Mouse (Mus musculus) spleen, adult 2 months (tissue): ENCODE data around the gene Tnp2. TPM values are rescaled to one million over a fixed set of nuclear protein-coding genes. Genes with fewer than 3 reads are reported as not detected.

Experiments used
- DNase-seq, 2 experiments: peaks; one replicate each; pipeline versions ENCODE4 v3.0.0 to v3.0.0-alpha.2; 2012 to 2021; ENCODE audit warnings: low spot score in 2 of 2, low read depth in 1 of 2
- H3K27ac ChIP-seq: fragments of 200-500 bp; 2 replicates; pipeline ENCODE4 v1.5.1; 2012; ENCODE audit warnings: low read length, inconsistent platforms; ENCODE audit not compliant: insufficient read depth
- H3K27me3 ChIP-seq: fragments of 200-500 bp; 2 replicates; pipeline ENCODE4 v1.6.1; 2012; ENCODE audit warnings: mild to moderate bottlenecking, moderate library complexity, low read length, inconsistent platforms; ENCODE audit not compliant: control insufficient read depth, insufficient read depth
- H3K36me3 ChIP-seq: fragments of 200-500 bp; 2 replicates; pipeline ENCODE4 v1.6.1; 2012; ENCODE audit warnings: mild to moderate bottlenecking, low read length, inconsistent platforms; ENCODE audit not compliant: control insufficient read depth, insufficient read depth
- H3K4me1 ChIP-seq: fragments of 200-500 bp; 2 replicates; pipeline ENCODE4 v1.6.1; 2011; ENCODE audit warnings: inconsistent platforms; ENCODE audit not compliant: control insufficient read depth, insufficient read depth, insufficient read length
- H3K4me3 ChIP-seq: fragments of 200-500 bp; 2 replicates; pipeline ENCODE4 v1.5.1; 2011; ENCODE audit warnings: mild to moderate bottlenecking, inconsistent platforms; ENCODE audit not compliant: insufficient read depth, insufficient read length; ENCODE audit errors: extremely low read depth
- CTCF ChIP-seq: fragments of 200-500 bp; IDR thresholded peaks from 2 replicates; pipeline ENCODE4 v1.5.1; 2011; ENCODE audit warnings: mild to moderate bottlenecking, inconsistent platforms; ENCODE audit not compliant: insufficient read depth, insufficient read length, insufficient replicate concordance; ENCODE audit errors: extremely low read depth
- POLR2A ChIP-seq: fragments of 200-500 bp; IDR thresholded peaks from 2 replicates; pipeline ENCODE4 v1.6.1; 2011; ENCODE audit warnings: low read depth, low read length, inconsistent platforms
- WGBS: fragments of 180-500 bp; shearing (Covaris S2); methylation state at CpG from one replicate; pipeline ENCODE4 v1.1.7; 2018; 5-methylcytosine and 5-hydroxymethylcytosine counted together
- polyA plus RNA-seq: library from polyadenylated mRNA; depleted of rRNA; stranded (reverse); fragments of >200 nt; gene quantifications from 2 replicates; pipeline ENCODE4 v1.2.3, GENCODE M21; 2012

Gene Tnp2
- polyA plus RNA-seq, 1 experiment: 0.35 TPM

DNA sequence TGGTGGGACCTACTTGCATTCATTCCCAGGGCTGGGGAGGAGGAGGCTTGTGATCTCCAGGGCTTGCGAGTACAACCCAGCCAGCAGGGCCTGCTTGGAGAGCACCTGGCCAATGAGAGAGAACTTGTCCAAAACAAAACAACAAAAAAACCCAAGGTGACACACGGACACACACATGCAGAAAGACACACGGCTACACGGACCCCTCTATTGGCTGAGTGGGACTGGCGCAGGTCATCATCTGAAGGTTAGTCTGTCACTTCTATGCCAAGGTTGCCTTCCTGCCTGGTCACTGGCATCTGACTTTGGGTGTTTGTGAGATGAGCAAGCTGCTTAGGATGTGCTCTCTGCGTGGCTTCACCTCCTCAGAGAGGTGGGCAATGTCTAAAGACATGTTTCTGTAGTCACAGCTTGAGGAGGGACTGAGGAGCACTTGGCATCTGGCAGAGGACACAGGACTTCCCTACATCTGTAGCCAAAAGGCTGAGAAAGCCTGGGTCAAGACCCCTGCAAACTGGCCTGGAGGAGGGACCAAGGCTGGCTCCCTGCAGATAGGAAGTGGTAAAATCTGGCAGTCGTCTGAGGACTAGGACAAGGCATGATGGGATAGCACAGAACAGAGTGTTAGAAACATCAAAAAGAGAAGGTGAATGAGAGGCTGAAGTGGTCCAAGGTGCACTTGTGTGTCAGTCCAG, 39.5 kb upstream of the Tnp2 start:
- no peak for DNase-seq
- H3K4me1 ChIP-seq: peaks cover 6% of the 10 kb centered on the region; the same call in 1 of the 2 replicates
- TF ChIP-seq POLR2A: no peak
- no peak for TF ChIP-seq CTCF
- 68% methylated on average over 7 of the region's 7 CpGs for WGBS
- no peaks in the 10 kb centered on the region for H3K36me3 ChIP-seq
- no peak overlapping the region for H3K4me3 ChIP-seq
- H3K27me3 ChIP-seq: no peaks in the 10 kb centered on the region
- H3K27ac ChIP-seq: no peak overlapping the region

DNA sequence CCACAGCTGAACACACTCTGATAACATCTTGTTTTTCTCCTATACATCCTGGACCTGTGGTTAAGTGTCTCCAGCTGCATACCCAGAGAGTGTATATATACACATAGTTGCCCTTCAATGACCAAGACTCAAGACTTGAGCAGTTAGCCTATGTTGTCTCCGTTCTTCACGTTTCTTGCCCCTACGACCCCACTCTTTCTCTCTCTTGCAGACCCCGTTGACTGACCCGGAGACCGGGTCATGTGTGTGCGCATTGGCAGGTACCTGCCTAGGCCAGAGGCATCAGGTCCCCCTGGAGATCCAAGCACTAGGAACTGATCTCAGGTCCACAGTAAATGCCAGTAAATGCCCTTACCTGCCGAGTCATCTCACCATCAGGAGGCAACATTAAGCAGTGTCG, 38.8 kb upstream of the Tnp2 start:
- H3K4me3 ChIP-seq: no peak overlapping the region
- peaks cover 6% of the 10 kb centered on the region; the same call in 1 of the 2 replicates for H3K4me1 ChIP-seq
- no peak overlapping the region for H3K27ac ChIP-seq
- no peak for TF ChIP-seq CTCF
- TF ChIP-seq POLR2A: no peak
- WGBS: 71% methylated on average over 9 of the region's 9 CpGs
- H3K36me3 ChIP-seq: no peaks in the 10 kb centered on the region
- no peak for DNase-seq
- H3K27me3 ChIP-seq: no peaks in the 10 kb centered on the region

DNA sequence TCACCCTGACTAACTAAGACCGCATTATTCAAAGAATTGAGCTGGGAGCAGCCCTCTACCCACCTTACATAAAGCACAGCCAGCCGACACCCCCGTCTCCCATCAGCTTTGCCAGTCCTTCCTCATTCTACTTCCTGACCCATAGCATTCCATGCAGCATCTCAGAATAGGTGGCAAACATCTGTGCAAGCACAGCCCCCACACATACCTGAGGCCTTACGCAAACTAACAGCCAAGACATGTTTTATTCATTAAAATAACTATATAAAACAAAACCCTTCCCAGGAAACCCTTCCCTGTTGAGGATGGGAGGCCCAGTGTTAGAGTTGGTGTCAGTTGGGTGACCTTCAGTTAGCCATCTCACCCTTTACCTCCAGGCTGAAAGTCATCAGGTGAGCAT, 37.4 kb upstream of the Tnp2 start:
- H3K27me3 ChIP-seq: no peaks in the 10 kb centered on the region
- H3K4me3 ChIP-seq: no peak overlapping the region
- no peak for DNase-seq
- H3K4me1 ChIP-seq: peaks cover 13% of the 10 kb centered on the region; the same call in 1 of the 2 replicates
- 94% methylated on average over 4 of the region's 4 CpGs for WGBS
- TF ChIP-seq CTCF (no peak), POLR2A (no peak)
- no peak overlapping the region for H3K27ac ChIP-seq
- no peaks in the 10 kb centered on the region for H3K36me3 ChIP-seq

DNA sequence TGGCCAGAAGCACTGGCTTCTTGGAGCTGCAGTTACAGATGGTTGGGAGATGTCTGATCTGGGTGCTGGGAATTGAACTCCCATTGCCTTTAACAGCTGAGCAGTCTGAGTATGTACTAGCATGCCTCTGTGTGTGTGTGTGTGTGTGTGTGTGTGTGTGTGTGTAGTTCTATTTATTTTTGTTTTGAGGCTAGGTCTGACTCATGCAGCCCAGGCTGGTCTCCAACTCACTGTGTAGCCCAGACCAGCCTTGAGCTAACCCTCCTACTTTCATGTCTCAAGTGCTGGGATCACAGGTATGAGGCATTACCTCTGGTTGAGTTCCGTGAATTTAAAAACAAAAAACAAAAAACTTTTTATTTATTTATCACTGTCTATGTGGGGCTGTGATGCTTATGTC, 36.1 kb upstream of the Tnp2 start:
- Histone ChIP-seq H3K27me3 (no peaks in the 10 kb centered on the region), H3K27ac (no peak overlapping the region), H3K36me3 (no peaks in the 10 kb centered on the region), H3K4me1 (peaks cover 14% of the 10 kb centered on the region; the same call in 1 of the 2 replicates), H3K4me3 (no peak overlapping the region)
- WGBS: 92% methylated on average over 1 of the region's 1 CpGs
- no peak for DNase-seq
- no peak for TF ChIP-seq POLR2A
- TF ChIP-seq CTCF: no peak

DNA sequence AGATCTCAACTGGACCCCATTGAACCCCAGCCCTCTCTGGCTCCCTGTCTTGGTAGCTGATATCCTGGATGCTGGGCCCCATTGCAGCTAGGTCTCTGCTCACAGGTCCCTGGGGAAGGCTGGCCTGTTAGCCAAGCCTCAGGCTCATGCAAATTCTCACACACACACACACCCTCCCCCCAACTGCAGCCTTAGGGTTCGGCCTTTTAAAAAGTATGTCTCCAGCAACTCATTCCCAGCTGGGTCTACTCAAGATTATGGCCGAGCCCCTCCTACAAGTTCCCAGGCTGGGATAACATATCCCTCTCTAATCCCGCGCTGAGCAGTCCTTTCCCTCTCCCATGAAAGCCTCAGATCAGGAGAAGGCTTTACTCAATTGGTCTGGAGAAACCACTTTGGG, 32.9 kb upstream of the Tnp2 start:
- H3K27me3 ChIP-seq: no peaks in the 10 kb centered on the region
- no peak for DNase-seq
- 68% methylated on average over 4 of the region's 4 CpGs for WGBS

DNA sequence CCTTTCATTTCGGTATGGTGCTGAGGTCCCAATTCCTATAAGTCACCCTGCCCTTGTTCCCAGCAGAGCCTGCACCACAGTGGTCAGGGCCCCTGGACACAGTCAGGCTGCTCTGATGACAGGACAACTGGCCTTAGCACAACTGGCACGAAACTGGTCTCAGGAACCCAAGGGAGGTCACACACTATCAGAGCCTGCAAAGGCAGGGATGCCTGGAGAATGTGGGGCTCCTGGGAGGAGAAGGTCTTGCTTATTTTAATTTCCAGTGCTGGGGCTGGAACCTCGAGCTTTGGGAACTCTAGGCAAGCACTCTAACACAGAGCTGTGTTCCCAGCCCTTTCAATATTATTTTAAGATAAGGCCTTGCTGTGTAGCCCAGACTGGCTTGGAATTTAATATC, 31.5 kb upstream of the Tnp2 start:
- DNase-seq: no peak
- TF ChIP-seq POLR2A (no peak), CTCF (no peak)
- Histone ChIP-seq H3K4me1 (peaks cover 16% of the 10 kb centered on the region; the same call in 1 of the 2 replicates), H3K4me3 (no peak overlapping the region), H3K36me3 (no peaks in the 10 kb centered on the region), H3K27me3 (no peaks in the 10 kb centered on the region), H3K27ac (no peak overlapping the region)
- WGBS: 84% methylated on average over 3 of the region's 3 CpGs

More for the DNA sequence above, 32.9 kb upstream of the Tnp2 start:
- Histone ChIP-seq H3K4me1 (peaks cover 16% of the 10 kb centered on the region; the same call in 1 of the 2 replicates), H3K4me3 (no peak overlapping the region), H3K36me3 (no peaks in the 10 kb centered on the region), H3K27ac (no peak overlapping the region)
- no peak for TF ChIP-seq CTCF
- TF ChIP-seq POLR2A: no peak

DNA sequence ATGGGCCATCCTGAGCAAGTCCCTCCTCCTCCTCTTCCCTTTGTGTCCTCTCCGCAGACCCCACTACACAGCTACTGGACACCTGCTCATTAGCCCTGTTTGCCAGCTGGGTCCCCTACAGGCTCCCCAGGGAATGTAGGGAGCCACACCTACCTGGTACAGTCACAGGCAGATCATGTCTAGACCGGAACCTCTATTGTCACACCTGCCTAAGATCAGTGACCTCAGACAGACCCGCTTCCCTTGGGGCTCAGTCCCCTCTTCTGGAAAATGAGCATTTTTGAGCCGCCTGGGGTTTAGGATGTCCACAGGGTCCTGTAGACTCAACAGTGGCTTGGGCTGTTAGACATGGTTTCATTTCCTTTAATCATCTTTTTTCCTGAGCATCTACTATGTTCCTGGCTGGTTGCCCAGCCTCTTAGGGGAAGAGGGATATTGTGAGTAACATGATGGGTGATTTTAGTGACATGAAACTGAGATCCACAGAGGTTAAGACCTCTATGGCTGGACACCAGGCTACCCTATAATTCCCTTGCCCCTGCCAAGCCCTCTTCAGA, 30.2 kb upstream of the Tnp2 start:
- 36% methylated on average over 4 of the region's 4 CpGs for WGBS
- Histone ChIP-seq H3K36me3 (no peaks in the 10 kb centered on the region), H3K4me1 (peaks cover 22% of the 10 kb centered on the region; the same call in 1 of the 2 replicates), H3K27ac (no peak overlapping the region), H3K4me3 (no peak overlapping the region), H3K27me3 (no peaks in the 10 kb centered on the region)
- no peak for DNase-seq
- TF ChIP-seq CTCF (no peak), POLR2A (no peak)
